Mouse (Mus musculus) lung, adult 18-20 months (tissue): Measurements from ENCODE around the gene Fam171a2.

ENCODE experiments used
- DNase-seq, 2 experiments: peaks; one replicate each; pipeline ENCODE4 v3.0.0; 2022; ENCODE audit warnings: mixed read lengths in 2 of 2

Fam171a2 gene

GRCm38 (mm10) chr11:102408888-102409794, 38.3 kb downstream of the Fam171a2 start:
- no peak for DNase-seq

- DNase-seq, result peak; percentile 98 to 99
Observed at GRCm38 (mm10) chr11:102408344-102408876, 39.1 kb downstream of the Fam171a2 start.

DNA sequence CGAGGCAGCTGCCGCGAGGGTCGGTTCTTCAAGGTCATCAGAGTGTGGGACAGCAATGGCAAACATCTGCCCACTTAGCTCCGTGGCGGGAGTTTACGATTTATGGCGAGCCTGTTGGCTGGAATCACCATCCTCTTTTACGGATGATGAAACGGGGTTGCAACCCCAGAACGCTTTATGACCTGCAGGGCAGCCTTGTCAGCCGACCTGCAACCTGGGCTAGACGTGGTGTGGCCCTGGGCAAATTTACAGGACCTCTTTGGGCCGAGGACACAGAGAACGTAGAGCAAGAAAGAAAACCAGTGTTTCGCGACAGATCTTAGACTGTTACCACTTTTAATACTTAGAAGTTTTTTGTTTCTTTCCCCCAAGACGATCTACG, 39.7 kb downstream of the Fam171a2 start, which contains the start of gene Slc25a39:
Gene Slc25a39 (minus strand): TSS at position 113 of the 382 bp plus-strand sequence.
- DNase-seq, result no peak

DNA sequence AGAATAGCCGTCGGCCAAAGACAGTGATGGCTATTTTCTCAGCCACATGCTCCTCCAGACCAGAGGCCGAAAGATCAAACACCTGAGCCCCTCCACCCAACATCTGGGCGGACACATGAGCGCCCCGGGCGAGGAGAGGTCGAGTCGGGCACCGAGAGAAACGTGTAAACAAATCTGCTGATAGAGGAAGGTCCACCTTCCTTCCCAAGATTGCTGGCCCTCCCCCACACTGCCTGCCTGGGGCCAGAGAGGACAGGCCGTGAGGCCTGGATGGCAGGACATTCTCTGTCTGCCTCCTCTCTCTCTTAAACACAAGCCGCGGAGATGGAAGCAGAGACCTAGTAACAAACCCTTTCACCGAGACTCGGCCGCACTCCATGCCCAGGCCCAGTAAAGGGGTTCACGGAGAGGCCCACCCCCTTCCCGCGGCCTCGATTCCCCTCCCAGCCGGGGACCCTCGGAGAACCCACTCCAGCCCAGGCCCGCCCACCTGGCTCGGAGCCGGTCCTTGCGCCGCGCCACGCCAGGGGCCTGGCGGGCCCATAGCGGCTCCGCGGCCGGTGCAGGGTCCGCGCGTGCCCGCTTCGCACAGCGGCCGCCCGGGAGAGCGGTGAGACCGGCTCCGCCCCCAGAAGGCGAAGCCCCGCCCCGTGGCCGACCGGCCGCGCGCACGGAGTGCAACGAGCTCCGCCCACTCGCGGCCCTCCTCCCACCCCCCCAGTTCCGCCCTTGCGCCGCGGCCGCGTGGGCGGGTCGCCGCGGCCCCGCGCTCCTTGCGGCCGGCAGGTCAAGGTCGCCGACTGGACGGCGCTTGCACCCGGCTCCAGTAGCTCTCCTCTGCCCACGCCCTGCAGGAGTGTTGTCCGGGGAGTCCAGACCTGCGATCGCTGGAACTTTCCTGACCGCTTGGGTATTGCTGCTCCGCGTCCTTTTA, 40.3 kb downstream of the Fam171a2 start:
- peak; percentile 88 to 91 for DNase-seq

DNA sequence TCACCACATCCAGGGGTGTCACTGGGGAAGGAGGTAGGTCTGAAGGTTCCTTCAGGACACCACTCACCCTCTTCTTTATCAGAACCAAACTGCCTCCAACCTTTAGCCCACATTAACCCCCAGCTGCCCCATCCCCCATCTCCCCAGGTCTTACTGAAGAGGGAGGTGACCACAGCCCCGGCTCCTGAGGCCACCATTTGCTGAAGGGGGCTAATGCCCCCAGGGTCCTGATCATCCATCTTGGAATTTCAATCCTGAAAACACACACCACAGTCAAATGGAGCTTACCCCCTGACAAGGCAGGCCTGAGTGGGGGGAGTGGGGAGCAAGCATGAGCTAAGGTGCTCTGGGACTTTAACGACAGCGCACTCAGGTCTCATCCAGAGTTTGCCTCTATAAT, 41.1 kb downstream of the Fam171a2 start:
- no peak for DNase-seq

DNA sequence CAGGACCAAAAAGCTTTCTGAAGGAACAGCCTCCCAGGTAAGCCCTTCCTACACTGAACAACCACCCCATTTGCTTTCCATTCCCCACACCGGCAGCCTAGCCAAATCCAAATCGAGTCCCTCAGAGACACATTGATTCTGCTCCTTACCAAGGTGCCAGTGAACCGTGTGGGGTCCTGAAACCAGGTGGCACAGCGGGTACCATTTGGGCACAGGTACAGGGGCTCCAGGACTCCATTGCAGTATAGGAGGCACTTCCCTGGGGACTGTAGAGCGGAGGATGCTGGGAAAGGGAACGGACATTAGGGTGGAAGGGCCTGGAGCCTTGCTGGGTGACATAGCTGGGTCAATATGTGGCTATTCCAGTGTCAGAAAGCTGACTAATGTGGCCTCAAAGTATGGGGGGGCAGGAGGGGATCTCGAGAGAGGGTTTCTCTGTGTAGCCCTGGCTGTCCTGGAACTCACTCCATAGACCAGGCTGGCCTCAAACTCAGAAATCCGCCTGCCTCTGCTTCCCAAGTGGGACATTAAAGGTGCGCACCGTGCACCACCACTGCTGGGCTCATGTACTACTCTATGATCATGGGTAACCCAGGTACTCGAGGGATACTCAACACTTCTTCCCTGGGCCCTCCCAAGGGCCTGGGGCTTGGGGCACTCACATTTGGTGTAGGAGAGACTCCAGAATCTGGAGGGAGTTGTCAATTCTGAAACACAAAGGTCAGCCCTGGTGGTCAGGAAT, 41.8 kb downstream of the Fam171a2 start:
- no peak for DNase-seq

- DNase-seq, result peak in 1 of 2 experiments; percentile 44
Observed at GRCm38 (mm10) chr11:102404161-102405010, 43.1 kb downstream of the Fam171a2 start.

DNA sequence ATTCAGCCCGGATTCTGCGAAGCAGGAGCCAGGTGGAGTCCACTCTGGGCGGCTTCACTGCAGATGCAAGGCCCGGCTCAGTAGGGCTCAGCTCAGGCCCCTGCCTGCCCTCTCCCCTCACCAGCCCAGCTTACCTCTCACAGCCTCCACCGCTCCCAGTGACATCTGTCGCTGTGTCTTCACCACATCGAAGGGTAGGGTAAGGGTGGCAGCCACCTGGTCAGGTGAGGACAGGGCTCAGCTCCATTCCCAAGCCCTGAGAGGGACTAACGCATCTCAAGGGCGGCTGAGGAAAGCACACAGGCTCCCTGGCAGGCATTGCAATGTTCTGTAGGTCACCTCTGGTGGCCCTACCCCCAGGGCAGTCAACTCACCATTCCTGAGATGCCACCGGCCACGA, 43.8 kb downstream of the Fam171a2 start:
- DNase-seq, result no peak

DNA sequence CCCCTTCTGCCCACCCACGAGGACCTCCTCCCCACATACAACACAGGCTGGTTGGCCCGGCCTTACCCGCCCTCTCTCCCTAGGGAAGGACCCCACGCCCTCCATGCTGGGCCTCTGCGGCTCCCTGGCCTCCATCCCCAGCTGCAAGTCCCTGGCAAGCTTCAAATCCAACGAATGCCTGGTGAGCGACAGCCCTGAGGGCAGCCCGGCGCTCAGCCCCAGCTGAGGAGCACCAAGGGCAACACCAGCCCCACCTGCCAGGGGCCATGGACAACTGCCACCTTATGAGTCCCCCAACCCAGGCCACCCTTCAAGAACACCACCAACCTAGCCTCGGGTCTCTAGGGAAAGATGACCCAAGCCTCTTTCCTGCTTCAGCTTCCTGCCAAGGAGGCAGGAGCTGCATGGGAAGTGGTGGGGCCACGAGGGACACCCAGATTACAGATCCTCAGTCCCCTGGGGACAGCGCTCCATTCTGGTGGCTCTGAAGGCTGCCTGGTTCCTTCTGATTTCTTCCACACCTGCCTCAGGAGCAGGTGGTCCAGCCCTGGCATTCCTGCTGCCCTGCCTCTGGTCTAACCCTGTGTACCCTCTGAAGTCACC, 45.5 kb downstream of the Fam171a2 start:
- DNase-seq, result no peak

DNA sequence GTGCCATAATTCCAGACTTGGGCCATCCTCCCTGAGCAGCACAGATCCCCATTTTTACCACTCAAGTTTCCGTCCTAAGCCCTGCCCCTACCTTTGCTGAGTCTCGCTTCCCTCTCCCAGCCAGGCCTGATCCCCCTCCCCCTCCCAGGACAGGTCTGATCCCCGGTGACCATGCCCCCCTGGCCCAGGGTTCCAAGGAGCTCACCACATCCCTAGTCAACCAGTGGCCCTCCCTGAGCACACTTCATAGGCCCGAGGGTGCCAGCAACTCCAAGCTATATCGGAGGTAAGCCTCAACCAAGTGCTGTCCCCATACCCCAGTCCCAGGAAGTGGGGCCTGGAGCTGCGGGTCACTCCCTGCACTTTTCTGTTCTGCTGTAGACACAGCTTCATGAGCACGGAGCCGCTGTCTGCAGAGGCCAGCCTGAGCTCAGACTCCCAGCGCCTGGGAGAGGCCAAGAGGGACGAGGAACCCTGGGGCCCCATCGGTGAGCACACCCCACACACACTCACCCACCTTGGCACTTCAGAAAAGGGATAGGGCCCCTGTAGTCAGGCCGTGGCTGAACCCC, 46.9 kb downstream of the Fam171a2 start:
- DNase-seq, result no peak

DNA sequence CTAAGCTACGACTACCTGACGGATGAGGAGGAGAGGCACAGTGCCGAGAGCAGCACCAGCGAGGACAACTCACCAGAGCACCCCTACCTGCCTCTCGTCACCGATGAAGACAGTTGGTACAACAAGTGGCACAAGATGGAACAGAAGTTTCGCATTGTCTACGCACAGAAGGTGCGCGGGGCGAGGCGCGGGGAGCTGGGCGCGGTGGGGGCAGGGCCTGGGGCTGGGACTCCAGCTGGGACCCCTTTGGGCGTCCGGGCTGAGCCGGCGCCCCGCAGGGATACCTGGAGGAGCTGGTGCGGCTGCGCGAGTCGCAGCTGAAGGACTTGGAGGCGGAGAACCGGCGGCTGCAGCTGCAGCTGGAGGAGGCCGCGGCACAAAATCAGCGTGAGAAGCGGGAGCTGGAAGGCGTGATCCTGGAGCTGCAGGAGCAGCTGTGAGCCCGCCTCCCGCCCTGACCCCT, 47.8 kb downstream of the Fam171a2 start:
- DNase-seq, result no peak

- DNase-seq, result no peak
Observed at GRCm38 (mm10) chr11:102399107-102399506, 48.4 kb downstream of the Fam171a2 start.

GRCm38 (mm10) chr11:102398007-102398825, 49.3 kb downstream of the Fam171a2 start:
- peak in 1 of 2 experiments; percentile 30 for DNase-seq

- DNase-seq, result no peak
Observed at GRCm38 (mm10) chr11:102396671-102397141, 50.8 kb downstream of the Fam171a2 start.

DNA sequence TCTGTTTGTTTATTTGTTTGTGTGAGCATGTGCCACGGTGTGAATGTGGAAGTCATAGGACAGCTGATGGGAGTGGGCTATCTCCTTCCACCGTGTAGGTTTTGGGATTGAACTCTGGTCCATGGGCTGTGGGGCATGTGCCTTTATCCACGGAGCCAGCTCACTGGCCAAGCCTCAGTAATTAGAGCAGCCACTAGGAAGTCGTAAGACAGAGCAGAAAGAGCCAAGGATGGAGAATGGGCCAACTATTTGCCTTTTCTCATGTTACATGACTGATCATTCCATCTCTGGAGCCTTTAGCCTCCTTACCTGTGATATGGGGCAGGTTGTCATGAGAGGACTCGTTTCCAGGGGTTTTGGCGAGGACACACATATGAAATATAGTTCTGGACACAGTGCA, 51.2 kb downstream of the Fam171a2 start:
- no peak for DNase-seq

- DNase-seq, result no peak
Observed at GRCm38 (mm10) chr11:102395250-102395649, 52.2 kb downstream of the Fam171a2 start.

GRCm38 (mm10) chr11:102394421-102395124, 52.9 kb downstream of the Fam171a2 start:
- no peak for DNase-seq

DNA sequence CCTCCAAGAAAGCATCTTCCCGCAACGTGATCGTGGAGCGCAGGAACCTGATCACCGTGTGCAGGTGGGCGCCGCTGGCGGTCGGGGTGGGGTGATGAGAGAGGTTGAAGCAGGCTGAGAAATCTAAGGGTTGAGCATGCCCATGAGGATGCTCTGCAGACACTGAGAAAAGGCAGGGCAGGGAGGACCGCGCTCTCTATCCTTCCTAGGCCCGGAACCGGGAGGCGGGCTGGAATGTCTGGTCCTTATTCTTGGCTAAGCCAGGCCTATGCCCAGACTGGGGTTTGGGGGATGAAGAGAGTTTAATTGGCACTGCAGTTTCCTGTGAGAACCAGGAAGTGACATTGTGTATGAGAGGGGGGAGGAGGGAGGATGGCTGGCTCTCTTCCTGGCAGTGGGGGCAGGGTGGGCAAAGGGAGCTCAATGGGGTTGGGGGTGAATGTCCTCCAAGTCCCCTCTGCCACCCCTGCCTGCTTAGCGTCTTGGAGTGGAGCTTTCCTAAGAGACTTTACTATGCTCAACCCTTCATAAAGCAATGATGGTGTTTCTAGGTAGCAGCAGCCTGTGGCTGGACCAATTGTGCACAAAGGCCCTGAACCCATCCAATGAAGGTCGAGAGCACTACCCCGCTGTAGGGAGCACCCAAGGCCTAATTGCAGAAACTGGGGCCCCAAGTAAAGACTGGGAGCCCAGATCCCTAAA, 53.6 kb downstream of the Fam171a2 start:
- DNase-seq, result no peak
